ENCODE assay signal across 9 mouse cellular contexts in genomic region chr4:141310191-141310606, GRCm38 (mm10). TPM values are rescaled to one million over a fixed set of nuclear protein-coding genes. Genes with fewer than 3 reads are reported as not detected.
DNase-seq lines count a peak whose midpoint lies in the region; ATAC-seq and TF ChIP-seq lines count a peak whose summit lies in the region.
"Had no signal": no experiment of that assay in that cellular context is flagged by ENCODE, and none has a peak within 500 bp of the region (broad histone marks: within the 10 kb centered on the region; RNA-seq: fewer than 3 reads in every experiment).

No protein-coding gene starts in this region.

- H3K36me3 ChIP-seq in hindbrain, embryonic 12.5 days: no peaks in the 10 kb centered on the region
- H3K36me3 ChIP-seq in hindbrain, postnatal 0 days (ENCODE audit: insufficient read depth, low read length): no peaks in the 10 kb centered on the region
- H3K36me3 ChIP-seq in embryonic facial prominence, embryonic 10.5 days (replicated peaks): peaks cover 17% of the 10 kb centered on the region

- peaks cover 64% of the 10 kb centered on the region for H3K4me1 ChIP-seq in hindbrain, embryonic 12.5 days
- H3K4me1 ChIP-seq in hindbrain, postnatal 0 days (ENCODE audit: insufficient read depth, low read length): no peaks in the 10 kb centered on the region; the same call in 1 of the 2 replicates
- H3K4me1 ChIP-seq in embryonic facial prominence, embryonic 10.5 days: peaks cover 82% of the 10 kb centered on the region
- H3K4me1 ChIP-seq in lung, adult 2 months (ENCODE audit: control insufficient read depth, insufficient read depth, low read length): peaks cover 53% of the 10 kb centered on the region

- no peaks in the 10 kb centered on the region for H3K9me3 ChIP-seq in hindbrain, embryonic 12.5 days (replicated peaks)
- H3K9me3 ChIP-seq in hindbrain, postnatal 0 days (ENCODE audit: low read length): no peaks in the 10 kb centered on the region
- H3K9me3 ChIP-seq in embryonic facial prominence, embryonic 10.5 days: no peaks in the 10 kb centered on the region

- WGBS in hindbrain, embryonic 12.5 days: 19% methylated on average over 8 of the region's 8 CpGs
- 22% methylated on average over 8 of the region's 8 CpGs for WGBS in hindbrain, postnatal 0 days
- WGBS in embryonic facial prominence, embryonic 10.5 days: 17% methylated on average over 8 of the region's 8 CpGs
- 14% methylated on average over 8 of the region's 8 CpGs for WGBS in lung, adult 2 months

- H3K27ac ChIP-seq in hindbrain, embryonic 12.5 days: peak overlapping the region; percentile 36; the same call in 1 of the 2 replicates
- H3K27ac ChIP-seq in hindbrain, postnatal 0 days: no peak overlapping the region
- H3K27ac ChIP-seq in embryonic facial prominence, embryonic 10.5 days (replicated peaks): peak overlapping the region; percentile 79

- ATAC-seq in hindbrain, embryonic 12.5 days (ENCODE audit: low FRiP score): 0 out of 2 replicates have a peak, but pooled peaks have one; percentile 17
- ATAC-seq in hindbrain, postnatal 0 days: no peak
- no peak for ATAC-seq in monocyte, adult 5-6 weeks (replicated peaks; ENCODE audit: insufficient number of reproducible peaks, low FRiP score, low TSS enrichment, poor library complexity, severe bottlenecking)
- ATAC-seq in erythroblast, adult 5-6 weeks (replicated peaks; ENCODE audit: low FRiP score, poor library complexity, severe bottlenecking): no peak

- no peak for TF ChIP-seq POLR2A in lung, adult 2 months (IDR thresholded peaks at IDR 0.05; ENCODE audit: borderline replicate concordance, extremely low read depth, low read depth, low read length)

- no peak for DNase-seq in hindbrain, postnatal 0 days (ENCODE audit: low spot score)
- peak; percentile 71 for DNase-seq in embryonic facial prominence, embryonic 10.5 days (ENCODE audit: low spot score)
- DNase-seq in kidney, adult 11 months: peak; percentile 60
- peak; percentile 63 for DNase-seq in lung, adult 2 months
- no peak for DNase-seq in cerebellum, adult 18-20 months

- H3K4me2 ChIP-seq in hindbrain, embryonic 12.5 days (replicated peaks): no peak overlapping the region
- no peak overlapping the region for H3K4me2 ChIP-seq in hindbrain, postnatal 0 days (ENCODE audit: low read depth, low read length)

- no peak overlapping the region for H3K9ac ChIP-seq in hindbrain, embryonic 12.5 days
- no peak overlapping the region for H3K9ac ChIP-seq in hindbrain, postnatal 0 days (replicated peaks; ENCODE audit: low read length)

- H3K27me3 ChIP-seq in hindbrain, embryonic 12.5 days: no peaks in the 10 kb centered on the region
- H3K27me3 ChIP-seq in hindbrain, postnatal 0 days (ENCODE audit: insufficient read depth, low read length): no peaks in the 10 kb centered on the region
- H3K27me3 ChIP-seq in embryonic facial prominence, embryonic 10.5 days (replicated peaks; ENCODE audit: low read depth, poor library complexity, severe bottlenecking): peaks cover 22% of the 10 kb centered on the region

- TF ChIP-seq CTCF in hindbrain, postnatal 0 days (IDR thresholded peaks at IDR 0.05; ENCODE audit: low read depth): no peak
- no peak for TF ChIP-seq CTCF in lung, adult 2 months (IDR thresholded peaks at IDR 0.05; ENCODE audit: insufficient read depth, low read length)

- no peak overlapping the region for H3K4me3 ChIP-seq in hindbrain, embryonic 12.5 days
- no peak overlapping the region for H3K4me3 ChIP-seq in hindbrain, postnatal 0 days (ENCODE audit: low read length)
- H3K4me3 ChIP-seq in embryonic facial prominence, embryonic 10.5 days: peak overlapping the region; percentile 24; the same call in 1 of the 2 replicates
- no peak overlapping the region for H3K4me3 ChIP-seq in lung, adult 2 months (replicated peaks; ENCODE audit: extremely low read depth, low read depth, low read length)
- H3K4me3 ChIP-seq: megakaryocyte, embryonic 14.5 days had no signal

RNA-seq across cellular contexts. Expression of gene Epha2, which starts 9.2 kb away (rescaled TPM):
- 2.7 and 3.2 TPM in 2 replicates for polyA plus RNA-seq in hindbrain, embryonic 12.5 days (2016; fragmentation: Nextera tagmentation; extraction: Ambion mirVana)
- total RNA-seq in hindbrain, postnatal 0 days (2014; rRNA removed): 1.6 and 3.5 TPM in 2 replicates
- polyA plus RNA-seq in hindbrain, postnatal 0 days (2015; fragmentation: Nextera tagmentation; extraction: Ambion mirVana): 0.44 and 0.46 TPM in 2 replicates
- polyA plus RNA-seq in embryonic facial prominence, embryonic 10.5 days (2016; fragmentation: Nextera tagmentation; extraction: Ambion mirVana): 2.4 and 3.0 TPM in 2 replicates
- 54.0 and 68.8 TPM in 2 replicates for polyA plus RNA-seq in lung, adult 2 months (2012; rRNA removed)
- total RNA-seq in monocyte, adult 5-6 weeks (2017): not detected in 3 replicates
- not detected in 2 replicates for total RNA-seq in erythroblast, adult 5-6 weeks (2015; ENCODE audit: low replicate concordance)
- total RNA-seq in erythroblast, adult 5-6 weeks (2017; ENCODE audit: low replicate concordance): 0.14 TPM in 1 of 2 replicates, not detected in the other

RNA-seq across cellular contexts. Expression of gene Fam131c, which starts 57.8 kb away (rescaled TPM):
- 2.3 and 2.5 TPM in 2 replicates for polyA plus RNA-seq in hindbrain, embryonic 12.5 days (2016; fragmentation: Nextera tagmentation; extraction: Ambion mirVana)
- total RNA-seq in hindbrain, postnatal 0 days (2014; rRNA removed): 95.3 and 103 TPM in 2 replicates
- polyA plus RNA-seq in hindbrain, postnatal 0 days (2015; fragmentation: Nextera tagmentation; extraction: Ambion mirVana): 41.7 and 46.3 TPM in 2 replicates
- polyA plus RNA-seq in embryonic facial prominence, embryonic 10.5 days (2016; fragmentation: Nextera tagmentation; extraction: Ambion mirVana): 0.28 and 0.44 TPM in 2 replicates
- polyA plus RNA-seq in lung, adult 2 months (2012; rRNA removed): 0.70 and 2.1 TPM in 2 replicates
- total RNA-seq in monocyte, adult 5-6 weeks (2017): not detected in 3 replicates
- not detected in 2 replicates for total RNA-seq in erythroblast, adult 5-6 weeks (2015; ENCODE audit: low replicate concordance)
- not detected in 2 replicates for total RNA-seq in erythroblast, adult 5-6 weeks (2017; ENCODE audit: low replicate concordance)

Comparison
In these comparisons a context has a peak if more than half of its experiments do, and no peak if none do; other contexts are left out.
1. RNA of gene Fam131c, which starts 57.8 kb away (polyA plus RNA-seq): 41.7 to 46.3 TPM in hindbrain, postnatal 0 days; 2.3 to 2.5 TPM in hindbrain, embryonic 12.5 days, 0.70 to 2.1 TPM in lung, adult 2 months and 0.28 to 0.44 TPM in embryonic facial prominence, embryonic 10.5 days; every median in the first group is over 10 times any median in the second.
2. DNase-seq: peak in embryonic facial prominence, embryonic 10.5 days (single experiment), kidney, adult 11 months (single experiment) and lung, adult 2 months (single experiment); none in hindbrain, postnatal 0 days (single experiment) and cerebellum, adult 18-20 months (0 of 2).
3. RNA of gene Epha2, which starts 9.2 kb away (polyA plus RNA-seq): 54.0 to 68.8 TPM in lung, adult 2 months; 2.4 to 3.0 TPM in embryonic facial prominence, embryonic 10.5 days, 2.7 to 3.2 TPM in hindbrain, embryonic 12.5 days and 0.44 to 0.46 TPM in hindbrain, postnatal 0 days; every median in the first group is over 10 times any median in the second.